Mouse (Mus musculus): Measurements from ENCODE around the gene Prdm2.
A peak's percentile ranks its signal among the peaks of the same experiment; 100 is the strongest.

Gene Prdm2

DNA sequence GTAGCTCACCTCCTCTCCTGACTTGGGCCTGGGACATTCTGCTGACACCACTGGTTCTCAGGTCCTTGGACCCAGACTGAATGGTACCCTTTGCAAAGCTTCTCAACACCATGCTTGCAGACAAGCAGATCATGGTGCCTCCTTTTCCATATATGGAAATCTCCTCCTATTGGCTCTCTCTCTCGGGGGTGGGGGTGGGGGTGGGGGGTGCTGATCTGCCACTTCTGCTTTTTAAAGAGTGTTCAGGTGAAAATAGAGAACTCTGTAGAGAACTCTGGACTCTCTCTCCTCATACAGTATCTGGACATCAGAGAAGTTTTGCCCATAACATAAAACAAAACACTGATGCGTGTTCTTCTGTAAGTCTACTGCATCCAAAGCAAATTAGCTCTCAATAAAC lies 106.2 kb downstream of the Prdm2 start:
- DNase-seq (ENCODE audit: low spot score) = no peak

DNA sequence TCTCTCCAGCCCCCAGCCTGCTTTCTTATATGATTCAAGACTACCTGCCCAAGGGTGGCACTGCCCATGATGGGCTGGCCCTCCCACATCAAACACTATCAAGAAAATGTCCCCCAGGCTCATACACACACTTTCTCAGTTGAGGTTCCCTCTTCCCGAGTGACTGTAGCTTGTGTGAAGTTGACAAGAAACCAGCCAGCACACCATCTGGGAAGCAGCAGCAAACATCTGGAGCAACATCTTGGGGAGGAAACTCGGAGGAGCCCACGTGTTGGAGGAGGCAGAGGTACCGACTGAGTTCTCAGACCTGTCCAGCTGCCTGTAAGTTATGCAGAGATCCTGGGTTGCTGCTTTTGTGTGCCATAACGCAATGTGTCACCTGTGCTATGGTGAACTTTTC lies 108.1 kb downstream of the Prdm2 start:
- DNase-seq (ENCODE audit: low spot score) = no peak

DNA sequence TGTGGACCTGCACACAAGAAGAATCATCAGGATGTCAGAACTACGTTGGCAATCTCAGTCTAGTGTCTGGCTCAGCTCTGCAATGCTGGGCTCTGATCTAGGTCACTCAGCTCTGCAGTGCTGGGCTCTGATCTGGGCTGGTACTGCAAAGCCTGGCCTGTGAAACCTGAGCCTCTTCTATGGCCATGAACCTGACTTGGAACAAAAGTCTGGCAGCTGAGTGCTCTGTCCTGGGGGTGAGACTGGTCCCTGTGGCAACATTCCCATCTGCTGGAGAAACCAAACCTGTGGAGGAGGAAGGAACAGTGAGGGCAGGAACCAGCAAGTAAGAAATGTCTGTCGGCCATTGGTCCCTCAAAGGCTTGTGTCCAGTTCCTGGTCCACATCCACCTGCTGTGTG lies 109.0 kb downstream of the Prdm2 start:
- no peak for DNase-seq (ENCODE audit: low spot score)

DNA sequence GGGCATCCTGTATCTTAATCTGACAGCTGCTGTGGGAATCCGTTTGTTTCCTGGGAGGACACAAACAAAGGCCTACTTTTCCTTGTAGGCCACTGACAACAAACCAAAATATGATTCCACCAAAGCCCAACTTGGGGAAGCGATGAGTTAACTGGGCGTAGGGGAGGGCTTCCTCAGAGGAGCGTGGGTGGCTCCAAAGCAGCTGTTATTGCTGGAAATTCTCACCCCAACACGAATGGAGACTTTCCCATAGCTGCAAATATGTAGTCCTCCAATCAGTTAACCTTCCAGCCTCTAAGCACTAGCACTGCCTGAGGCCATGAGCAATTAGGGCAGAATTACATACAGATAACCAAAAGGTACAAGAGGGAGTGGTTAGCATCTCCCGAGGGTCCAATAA lies 112.6 kb downstream of the Prdm2 start:
- DNase-seq (ENCODE audit: low spot score) = no peak

DNA sequence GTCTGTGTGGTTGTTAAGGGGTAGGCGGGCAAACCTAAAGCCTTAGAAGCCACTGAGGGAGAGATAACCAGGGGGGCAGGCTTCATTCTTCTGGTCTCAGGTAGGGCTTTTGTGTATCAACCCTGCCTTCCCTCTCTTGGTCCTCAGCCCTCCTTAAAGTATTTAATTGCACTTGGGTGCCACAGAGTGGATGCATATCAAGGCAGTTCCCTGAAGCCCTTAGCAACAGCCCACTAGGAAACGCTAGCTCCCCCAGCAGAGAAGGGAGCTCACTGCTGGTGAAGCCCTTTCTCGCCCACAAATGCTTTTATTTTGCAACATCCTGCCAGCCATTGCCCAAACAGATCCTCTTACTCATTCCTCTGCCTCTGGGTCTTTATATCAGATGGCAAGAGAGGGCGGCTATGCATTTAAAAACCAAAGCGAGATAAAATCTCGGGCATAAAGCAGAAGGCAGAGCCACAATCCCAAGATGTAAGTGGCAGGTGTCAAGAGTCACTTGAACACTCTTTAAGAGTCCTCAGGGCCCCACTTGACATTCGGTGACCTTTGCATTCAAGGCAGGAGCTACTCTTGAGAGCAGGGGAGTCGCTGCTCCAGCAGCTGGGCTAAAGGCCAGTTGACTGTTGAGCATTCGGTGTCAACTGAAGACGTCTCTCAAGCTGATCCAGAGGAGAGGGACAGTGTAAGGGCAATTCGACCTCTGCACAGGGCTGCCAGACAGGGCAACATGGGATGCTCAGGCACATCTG lies 113.3 kb downstream of the Prdm2 start:
- no peak for DNase-seq (ENCODE audit: low spot score)

DNA sequence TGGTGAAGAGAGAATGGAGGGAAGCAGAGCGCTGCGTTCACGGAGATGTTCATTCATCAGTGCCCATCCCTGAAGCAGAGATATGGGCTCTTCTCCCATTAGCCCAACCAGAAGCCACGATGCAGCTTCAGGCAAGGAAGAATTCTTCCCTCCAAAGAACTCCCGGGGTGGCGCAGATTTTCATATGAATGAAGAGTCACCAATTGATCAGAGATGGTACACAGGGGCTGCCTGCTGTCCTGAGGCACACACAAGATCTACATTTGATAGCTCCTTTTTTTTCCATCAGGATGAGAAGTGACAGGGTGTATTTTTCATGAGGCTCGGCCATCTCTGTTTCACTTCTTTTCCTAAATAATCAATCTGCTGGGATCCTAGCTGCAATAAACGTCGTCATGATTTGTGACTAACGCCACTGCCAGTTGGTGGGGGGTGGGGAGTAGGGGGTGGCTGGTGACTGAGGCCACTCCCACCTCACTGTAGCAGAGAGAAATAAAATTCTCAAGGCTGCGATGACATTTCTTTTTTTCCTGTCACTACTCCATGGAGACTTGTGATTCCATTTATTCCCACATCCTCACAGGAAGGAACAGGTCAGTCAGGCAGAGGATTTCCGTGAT lies 120.6 kb downstream of the Prdm2 start:
- no peak for DNase-seq (ENCODE audit: low spot score)

DNA sequence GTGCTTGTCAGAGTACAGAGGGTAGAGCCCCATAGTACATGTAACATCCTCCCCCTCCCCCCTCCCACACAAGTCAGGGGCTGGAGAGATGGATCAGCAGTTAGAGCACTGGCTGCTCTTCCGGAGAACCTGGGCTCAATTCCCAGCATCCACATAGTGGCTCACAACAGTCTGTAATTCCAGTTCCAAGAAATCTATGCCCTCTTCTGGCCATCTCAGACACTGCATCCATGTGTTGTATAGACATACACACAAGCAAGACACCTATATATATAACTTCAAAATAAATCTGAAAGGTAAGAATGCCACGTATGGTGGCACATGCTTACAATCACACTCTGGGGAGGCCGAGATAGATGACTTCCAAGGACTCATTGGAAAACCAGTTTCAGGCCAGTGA lies 122.2 kb downstream of the Prdm2 start:
- no peak for DNase-seq (ENCODE audit: low spot score)

DNA sequence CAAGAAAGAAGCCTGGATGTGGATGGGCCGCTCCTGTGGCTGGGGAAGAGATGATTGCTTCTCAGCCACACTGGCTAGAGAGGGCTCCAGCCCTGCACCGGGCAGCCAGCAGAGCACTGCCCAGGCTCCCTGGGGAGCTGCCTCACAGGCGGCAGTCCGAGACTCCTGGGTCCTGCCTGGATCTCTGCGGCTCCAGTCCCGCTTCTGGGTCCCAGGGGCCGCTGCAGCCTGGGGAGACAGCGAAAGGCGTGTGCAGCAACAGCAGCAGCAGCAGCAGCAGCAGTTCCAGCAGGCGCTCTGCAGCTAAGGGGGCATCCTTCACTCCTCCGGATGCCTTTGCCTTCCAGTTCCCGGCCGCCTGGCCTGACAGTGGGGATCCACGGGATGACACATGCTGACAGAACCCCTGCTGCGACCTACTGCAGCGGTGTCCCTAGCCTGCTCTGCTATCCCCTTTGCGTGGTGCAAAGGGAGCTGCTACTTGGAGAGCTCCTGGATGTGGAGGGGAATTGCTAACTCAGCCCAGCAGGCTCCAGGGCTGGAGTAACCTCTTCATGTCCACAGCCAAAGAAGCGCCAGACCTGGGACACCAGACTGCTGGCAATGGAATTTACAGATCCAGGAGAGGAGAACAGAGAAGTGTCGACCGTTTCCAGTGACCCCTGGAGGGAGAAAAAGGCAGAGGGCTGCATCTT lies 138.6 kb downstream of the Prdm2 start:
- peak; percentile 37 for DNase-seq (ENCODE audit: low spot score)

DNA sequence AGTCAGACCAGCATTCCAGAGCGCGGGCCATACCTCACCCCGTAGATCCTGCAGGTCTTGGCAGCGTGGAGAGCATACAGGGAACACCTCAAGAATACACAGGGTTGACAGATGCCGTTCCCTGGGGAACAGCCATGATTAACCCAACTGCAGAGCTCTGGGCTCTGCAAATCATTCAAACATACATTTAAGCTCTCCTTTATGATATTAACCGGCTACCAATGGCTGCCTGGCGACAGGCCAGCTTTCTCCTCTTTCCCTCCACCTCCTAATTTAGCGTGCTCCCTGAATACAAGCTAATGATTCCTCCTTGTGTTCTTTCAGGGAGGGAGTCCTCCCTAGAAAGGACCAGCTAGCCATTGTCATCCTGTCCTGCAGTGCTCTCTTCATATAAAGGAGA lies 141.0 kb downstream of the Prdm2 start:
- no peak for DNase-seq (ENCODE audit: low spot score)

DNA sequence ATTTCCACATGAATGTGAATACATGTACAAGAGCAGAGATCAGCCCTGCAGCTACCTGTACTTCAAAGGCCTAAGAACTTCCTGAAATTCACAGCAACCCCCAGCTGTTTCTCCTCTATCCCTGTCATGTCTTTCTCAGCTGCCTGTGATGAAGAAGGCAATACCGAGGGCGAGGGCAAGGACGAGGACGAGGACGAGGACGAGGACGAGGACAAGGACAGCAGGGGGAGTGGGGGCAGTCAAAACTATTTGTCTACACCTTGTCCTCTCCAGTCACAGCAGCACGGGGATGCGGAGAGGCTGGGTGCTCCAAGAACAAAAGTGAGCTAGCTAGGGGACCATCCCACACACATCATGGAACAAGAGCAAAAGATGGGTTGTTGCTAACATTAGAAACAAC lies 145.8 kb downstream of the Prdm2 start:
- DNase-seq (ENCODE audit: low spot score) = no peak

DNA sequence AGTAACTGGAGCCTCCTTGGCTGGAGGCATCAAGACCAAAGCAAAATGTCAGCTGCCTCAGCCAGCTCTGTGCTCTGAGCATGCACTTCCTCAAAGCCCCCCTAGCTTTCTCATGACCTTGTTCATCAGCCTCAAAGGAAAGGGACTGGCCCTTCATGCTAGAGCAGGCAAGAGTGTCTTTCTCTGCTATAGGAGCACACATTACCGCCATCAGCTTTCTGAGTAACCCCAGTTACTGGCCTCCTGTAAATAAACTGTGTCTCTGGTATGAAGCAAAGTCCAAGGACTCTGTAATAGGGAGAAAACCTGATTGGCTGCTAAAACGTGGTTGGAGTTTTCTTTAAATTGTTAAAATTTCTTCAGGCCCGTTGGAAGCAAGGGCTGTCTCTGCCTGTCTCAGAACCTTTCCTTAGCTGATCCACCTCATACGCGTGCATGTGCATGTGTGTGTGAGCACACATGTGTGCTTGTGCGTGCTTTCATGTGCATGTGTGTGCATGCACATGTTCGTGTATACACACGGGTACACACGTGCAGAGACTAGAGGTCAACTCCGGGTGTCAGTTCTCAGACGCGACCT lies 153.9 kb downstream of the Prdm2 start:
- DNase-seq (ENCODE audit: low spot score) = no peak
